Mouse (Mus musculus) embryonic fibroblast, embryonic 13.5 days (primary cell): ENCODE data around the gene Olfr282.

Experiments
- CTCF ChIP-seq: IDR thresholded peaks from 2 replicates; pipeline ENCODE4 v1.5.1; 2011; ENCODE audit warnings: mild to moderate bottlenecking, control low read depth, low read length, moderate library complexity, borderline replicate concordance; ENCODE audit not compliant: insufficient read depth
- POLR2A ChIP-seq: IDR thresholded peaks from 2 replicates; pipeline ENCODE4 v1.6.1; 2011; ENCODE audit warnings: low read depth, mild to moderate bottlenecking, control low read depth, low read length, moderate library complexity

DNA sequence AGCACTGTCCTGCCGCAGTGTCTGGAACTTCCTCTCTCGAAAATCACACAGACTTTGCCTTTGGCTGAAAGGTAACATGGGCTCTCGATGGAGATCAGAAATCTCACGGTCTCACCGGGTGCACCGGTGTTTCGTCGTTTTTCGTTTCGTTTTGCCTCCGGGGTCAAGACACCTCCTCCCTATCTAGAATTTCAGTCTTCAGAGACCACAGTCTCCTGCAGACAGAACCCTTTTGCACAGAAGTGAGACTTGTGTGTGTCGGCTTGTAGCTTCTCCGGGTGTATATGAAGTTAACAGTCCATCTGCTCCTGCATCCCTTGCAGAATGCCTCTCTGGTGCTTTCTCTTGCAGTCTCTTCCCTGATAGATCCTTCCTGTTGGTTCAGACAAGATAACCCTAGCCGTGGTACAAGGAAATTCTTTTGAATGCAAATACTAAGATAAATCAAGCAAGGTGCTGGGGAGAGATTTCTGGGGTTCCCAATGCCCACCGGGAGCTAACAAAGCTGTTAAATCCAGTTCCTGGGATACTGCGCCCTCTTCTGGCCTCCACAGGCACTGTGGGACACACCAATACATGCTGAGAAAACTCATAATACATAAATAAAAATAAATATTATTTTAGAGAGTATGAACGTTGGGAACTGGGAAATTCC lies 22.5 kb upstream of the Olfr282 start:
- TF ChIP-seq POLR2A, result no peak
- no peak for TF ChIP-seq CTCF
